Mouse (Mus musculus) lung, adult 2 months (tissue): ENCODE measurements around the gene Rab8b. TPM values are rescaled to one million over a fixed set of nuclear protein-coding genes. Genes with fewer than 3 reads are reported as not detected.

ENCODE experiments used
- DNase-seq: peaks from one replicate; pipeline ENCODE4 v3.0.0; 2022
- H3K4me1 ChIP-seq: fragments of 200-500 bp; 2 replicates; pipeline ENCODE4 v1.6.1; 2011; ENCODE audit warnings: low read length; ENCODE audit not compliant: control insufficient read depth, insufficient read depth
- H3K4me3 ChIP-seq: fragments of 200-500 bp; replicated peaks from 2 replicates; pipeline ENCODE3; 2011; ENCODE audit warnings: low read depth, mild to moderate bottlenecking, control low read depth, low read length; ENCODE audit errors: extremely low read depth
- CTCF ChIP-seq: fragments of 200-500 bp; IDR thresholded peaks from 2 replicates; pipeline ENCODE4 v1.5.1; 2011; ENCODE audit warnings: mild to moderate bottlenecking, low read length, control low read depth; ENCODE audit not compliant: insufficient read depth
- POLR2A ChIP-seq: fragments of 200-500 bp; IDR thresholded peaks from 2 replicates; pipeline ENCODE4 v1.6.1; 2011; ENCODE audit warnings: low read depth, mild to moderate bottlenecking, control low read depth, low read length, borderline replicate concordance; ENCODE audit errors: extremely low read depth
- WGBS: fragments of 180-500 bp; shearing (Covaris S2); methylation state at CpG from one replicate; pipeline ENCODE4 v1.1.7; 2018; 5-methylcytosine and 5-hydroxymethylcytosine counted together
- polyA plus RNA-seq: library from polyadenylated mRNA; depleted of rRNA; stranded (reverse); fragments of >200 nt; gene quantifications from 2 replicates; pipeline ENCODE4 v1.2.3, GENCODE M21; 2012

Rab8b gene
- polyA plus RNA-seq, 1 experiment = 19.2 TPM

GRCm38 (mm10) chr9:66887960-66888610, 31.4 kb downstream of the Rab8b start:
- DNase-seq = no peak
- no peak for TF ChIP-seq POLR2A
- no peak for TF ChIP-seq CTCF
- 30% methylated on average over 6 of the region's 6 CpGs for WGBS
- no peak overlapping the region for H3K4me3 ChIP-seq
- H3K4me1 ChIP-seq = peaks cover 9% of the 10 kb centered on the region; the same call in 1 of the 2 replicates

GRCm38 (mm10) chr9:66887301-66887902, 32.1 kb downstream of the Rab8b start:
- TF ChIP-seq POLR2A = no peak
- no peak for TF ChIP-seq CTCF
- no peak for DNase-seq
- 39% methylated on average over 8 of the region's 8 CpGs for WGBS
- H3K4me1 ChIP-seq = peaks cover 9% of the 10 kb centered on the region; the same call in 1 of the 2 replicates
- no peak overlapping the region for H3K4me3 ChIP-seq

- TF ChIP-seq CTCF (no peak), POLR2A (no peak)
- Histone ChIP-seq H3K4me3 (no peak overlapping the region), H3K4me1 (peaks cover 9% of the 10 kb centered on the region; the same call in 1 of the 2 replicates)
- 72% methylated on average over 6 of the region's 6 CpGs for WGBS
- no peak for DNase-seq
Observed at GRCm38 (mm10) chr9:66886818-66887217, 32.7 kb downstream of the Rab8b start.

GRCm38 (mm10) chr9:66886366-66886765, 33.1 kb downstream of the Rab8b start:
- TF ChIP-seq CTCF (no peak), POLR2A (no peak)
- DNase-seq = no peak
- WGBS = 41% methylated on average over 3 of the region's 3 CpGs
- Histone ChIP-seq H3K4me3 (no peak overlapping the region), H3K4me1 (peaks cover 9% of the 10 kb centered on the region; the same call in 1 of the 2 replicates)

- no peak for DNase-seq
- no peak overlapping the region for H3K4me3 ChIP-seq
- TF ChIP-seq CTCF (no peak), POLR2A (no peak)
- WGBS = 82% methylated on average over 2 of the region's 2 CpGs
- H3K4me1 ChIP-seq = peaks cover 9% of the 10 kb centered on the region; the same call in 1 of the 2 replicates
Observed at GRCm38 (mm10) chr9:66884609-66885008, 34.9 kb downstream of the Rab8b start.

GRCm38 (mm10) chr9:66883500-66883899, 36.0 kb downstream of the Rab8b start:
- DNase-seq = no peak
- H3K4me1 ChIP-seq = peaks cover 9% of the 10 kb centered on the region; the same call in 1 of the 2 replicates
- H3K4me3 ChIP-seq = no peak overlapping the region
- WGBS = 80% methylated on average over 5 of the region's 5 CpGs
- no peak for TF ChIP-seq CTCF

GRCm38 (mm10) chr9:66882406-66882821, 37.1 kb downstream of the Rab8b start:
- 29% methylated on average over 8 of the region's 8 CpGs for WGBS
- Histone ChIP-seq H3K4me1 (peaks cover 3% of the 10 kb centered on the region; the same call in 1 of the 2 replicates), H3K4me3 (no peak overlapping the region)
- DNase-seq = no peak
- no peak for TF ChIP-seq POLR2A
- no peak for TF ChIP-seq CTCF

- DNase-seq = no peak
- 73% methylated on average over 3 of the region's 3 CpGs for WGBS
- Histone ChIP-seq H3K4me3 (no peak overlapping the region), H3K4me1 (no peaks in the 10 kb centered on the region)
- TF ChIP-seq POLR2A (no peak), CTCF (no peak)
Observed at GRCm38 (mm10) chr9:66881858-66882257, 37.6 kb downstream of the Rab8b start.

GRCm38 (mm10) chr9:66880752-66881151, 38.7 kb downstream of the Rab8b start:
- TF ChIP-seq POLR2A (no peak), CTCF (no peak)
- Histone ChIP-seq H3K4me1 (0 out of 2 replicates have a peak, but pooled peaks cover 2% of the 10 kb centered on the region), H3K4me3 (no peak overlapping the region)
- no peak for DNase-seq
- WGBS = 77% methylated on average over 2 of the region's 2 CpGs

- TF ChIP-seq CTCF = no peak
- TF ChIP-seq POLR2A = no peak
- no peak for DNase-seq
- 64% methylated on average over 6 of the region's 6 CpGs for WGBS
- 0 out of 2 replicates have a peak, but pooled peaks cover 2% of the 10 kb centered on the region for H3K4me1 ChIP-seq
- no peak overlapping the region for H3K4me3 ChIP-seq
Observed at GRCm38 (mm10) chr9:66879486-66879885, 40.0 kb downstream of the Rab8b start.
